Mouse (Mus musculus) gonadal fat pad, adult 2 months (tissue): Measurements from ENCODE around the gene Nrn1. TPM values are rescaled to one million over a fixed set of nuclear protein-coding genes. Genes with fewer than 3 reads are reported as not detected.

ENCODE experiments used
- DNase-seq: peaks from one replicate; pipeline ENCODE4 v3.0.0-alpha.2; 2012; ENCODE audit warnings: low read depth
- polyA plus RNA-seq: library from polyadenylated mRNA; depleted of rRNA; stranded (reverse); fragments of >200 nt; gene quantifications from 2 replicates; pipeline ENCODE4 v1.2.3, GENCODE M21; 2012; rRNA removed

Gene Nrn1
- 1.2 and 1.5 TPM in 2 replicates for polyA plus RNA-seq

DNA sequence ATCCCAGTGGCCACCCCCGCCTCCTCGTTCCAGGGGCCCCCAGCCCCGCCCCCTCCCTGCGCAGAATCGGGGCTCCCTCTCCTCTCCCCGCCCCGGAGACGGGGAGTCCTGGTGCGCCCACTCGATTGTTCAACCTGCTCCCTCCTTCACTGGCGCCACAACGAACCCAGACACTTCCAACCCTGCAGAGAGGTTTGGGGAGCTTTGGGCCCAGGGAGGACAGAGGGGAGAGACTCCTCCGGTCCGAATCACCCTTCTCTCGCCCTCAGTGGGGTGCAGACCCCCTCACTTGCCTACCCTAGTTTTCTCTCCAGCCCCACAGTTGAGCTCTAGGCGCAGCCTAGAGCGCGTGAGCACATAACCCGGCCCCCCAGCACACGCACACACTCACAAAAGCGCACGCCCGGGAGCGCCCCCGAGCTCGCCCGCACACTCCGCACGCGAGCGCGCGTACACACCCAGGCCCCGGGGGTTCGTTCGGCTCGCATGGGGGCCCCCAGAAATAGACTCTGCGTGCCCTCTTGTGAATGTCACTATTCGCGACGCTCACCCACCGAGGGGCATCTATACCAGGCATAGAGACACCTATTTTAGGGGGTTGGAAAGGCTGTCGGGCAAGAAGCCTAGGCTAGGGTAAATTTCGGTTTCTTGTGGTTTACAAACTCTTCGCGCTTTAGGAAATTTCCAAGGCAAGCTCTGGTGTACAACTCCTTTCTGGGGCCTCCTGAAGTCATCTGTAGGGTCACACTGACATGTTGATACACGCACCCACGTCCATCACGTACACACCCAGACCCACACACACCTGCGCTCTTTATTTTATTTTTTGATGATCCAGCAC, at the start of gene Nrn1:
Nrn1 (minus strand) TSS at position 401 of the 841 bp plus-strand sequence.
- DNase-seq: no peak

DNA sequence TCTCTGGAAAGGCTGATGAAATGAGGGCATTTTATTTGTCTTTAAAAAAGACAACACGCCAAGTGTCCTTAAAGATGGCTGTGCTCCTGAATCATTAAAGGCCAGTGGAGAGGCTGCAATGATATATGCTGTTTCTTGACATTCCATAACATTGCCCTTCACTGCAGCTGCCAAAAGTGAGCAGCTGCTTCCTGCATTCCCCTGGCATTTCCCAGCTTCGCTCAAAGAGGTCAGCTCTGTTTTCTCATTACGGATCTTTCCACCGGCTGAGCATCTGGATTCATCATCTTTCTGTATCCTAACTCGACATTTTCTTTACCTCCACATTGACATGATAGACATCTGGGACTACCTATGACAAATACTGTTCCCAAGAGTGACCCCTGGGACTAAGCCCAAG, 44.7 kb upstream of the Nrn1 start:
- DNase-seq: no peak

DNA sequence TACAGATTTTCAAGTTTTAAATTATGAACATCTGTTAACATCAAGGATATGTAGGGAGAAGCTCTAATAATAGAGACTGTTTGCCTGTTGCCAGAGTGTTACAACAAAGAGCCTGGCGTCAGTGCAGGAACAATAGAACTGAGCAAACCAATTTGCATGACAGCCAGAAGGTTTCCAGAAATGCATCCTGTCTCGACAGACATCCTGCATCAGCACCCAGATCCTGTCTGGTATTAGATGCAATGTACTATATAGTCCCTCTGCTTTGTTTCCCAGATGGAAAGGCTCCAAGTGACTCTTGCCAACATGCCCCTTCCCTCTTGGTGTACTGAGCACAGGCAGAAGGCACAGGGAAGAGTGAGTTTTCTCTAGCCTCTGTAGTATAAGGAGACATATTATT, 31.9 kb upstream of the Nrn1 start:
- DNase-seq: no peak

DNA sequence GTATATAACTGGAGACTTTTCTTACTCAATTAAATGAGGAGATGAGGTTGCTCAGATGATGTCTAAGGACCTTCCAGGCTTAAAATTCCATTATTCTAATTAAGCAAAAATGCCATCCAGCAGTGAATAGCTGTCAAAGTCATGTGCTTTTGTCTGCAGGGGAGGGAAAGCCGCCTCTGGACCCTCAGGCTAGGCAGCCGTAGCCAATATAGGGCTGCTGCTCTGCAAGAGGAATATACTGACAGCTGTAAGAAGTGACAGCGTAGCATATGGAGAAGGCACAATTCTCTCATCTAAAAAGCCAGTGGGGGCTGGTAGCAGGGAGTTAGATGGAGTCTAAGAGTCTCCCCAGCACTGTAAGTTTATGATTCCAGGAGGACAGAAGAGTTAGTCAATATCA, 16.9 kb upstream of the Nrn1 start:
- DNase-seq: no peak

DNA sequence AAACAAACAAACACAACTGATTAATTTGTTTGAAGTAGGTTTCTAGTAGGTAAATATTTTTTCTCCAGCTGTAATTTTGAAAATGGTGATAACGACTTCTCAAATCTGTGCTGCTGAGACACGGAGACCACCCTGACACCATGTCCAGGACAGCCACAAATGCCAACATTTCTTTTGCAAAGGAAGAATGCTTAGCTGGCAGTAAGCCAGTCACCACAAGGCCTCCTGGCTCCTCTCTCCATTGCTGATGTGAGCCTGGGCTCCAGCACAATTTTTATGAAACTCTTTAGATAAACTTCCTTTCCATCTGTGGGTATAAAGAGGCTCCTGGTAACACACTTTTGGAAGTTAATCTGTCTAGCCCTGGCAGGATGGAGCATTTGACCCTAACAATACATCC, 15.1 kb upstream of the Nrn1 start:
- no peak for DNase-seq

DNA sequence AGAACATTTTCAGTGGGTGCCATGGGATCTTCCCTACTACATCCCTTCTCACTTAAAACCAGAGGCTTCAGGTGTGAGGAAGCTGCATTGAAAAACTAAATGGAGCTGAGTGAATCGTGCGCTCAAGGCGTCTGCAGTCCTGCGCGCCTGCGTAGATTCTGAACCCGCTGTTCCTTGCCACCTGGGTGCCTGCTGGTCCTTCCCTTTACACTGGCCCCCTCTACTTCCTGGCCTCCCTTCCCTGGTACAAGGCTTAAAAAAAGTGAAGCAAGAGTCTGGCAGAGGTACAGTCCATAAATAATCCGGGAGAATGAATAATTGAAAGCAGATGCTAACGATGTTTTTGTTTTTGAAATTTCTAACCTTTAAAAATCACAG, 1.7 kb upstream of the Nrn1 start:
- no peak for DNase-seq

DNA sequence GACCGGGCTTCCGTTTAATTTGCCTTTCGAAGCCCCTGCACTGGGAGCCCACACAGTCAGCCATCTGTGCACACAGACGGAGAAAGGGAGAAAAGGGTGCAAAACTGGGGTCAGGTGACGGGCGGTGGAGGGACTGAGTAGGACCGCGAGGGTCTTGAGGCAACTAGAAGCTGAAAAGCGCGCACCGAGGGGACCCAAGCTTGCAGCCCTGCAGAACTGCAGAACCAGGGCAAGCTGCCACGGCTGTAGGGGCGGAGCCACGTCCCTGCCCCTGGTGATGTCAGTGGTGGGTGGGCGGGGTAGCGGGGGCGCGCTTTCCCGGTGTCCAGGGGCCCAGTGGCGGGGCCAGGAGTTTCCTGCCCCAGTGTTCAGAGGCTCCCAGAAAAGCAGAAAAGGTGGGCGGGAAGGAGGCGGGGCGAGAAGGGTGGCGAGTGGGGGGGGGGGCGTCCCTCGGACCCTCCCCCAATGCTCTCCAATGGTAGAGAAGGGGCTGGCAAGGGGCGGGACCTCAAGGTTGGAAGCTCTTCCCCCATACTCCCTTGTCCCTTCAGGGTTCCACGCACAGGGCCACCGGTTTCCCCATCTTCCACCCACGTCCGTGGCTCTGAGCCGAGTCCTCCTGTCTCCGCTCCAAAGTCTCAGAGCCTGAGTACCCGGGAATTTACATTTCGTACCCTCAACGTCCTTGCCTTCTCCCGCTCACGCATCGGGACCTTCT, 1.1 kb upstream of the Nrn1 start:
- no peak for DNase-seq

DNA sequence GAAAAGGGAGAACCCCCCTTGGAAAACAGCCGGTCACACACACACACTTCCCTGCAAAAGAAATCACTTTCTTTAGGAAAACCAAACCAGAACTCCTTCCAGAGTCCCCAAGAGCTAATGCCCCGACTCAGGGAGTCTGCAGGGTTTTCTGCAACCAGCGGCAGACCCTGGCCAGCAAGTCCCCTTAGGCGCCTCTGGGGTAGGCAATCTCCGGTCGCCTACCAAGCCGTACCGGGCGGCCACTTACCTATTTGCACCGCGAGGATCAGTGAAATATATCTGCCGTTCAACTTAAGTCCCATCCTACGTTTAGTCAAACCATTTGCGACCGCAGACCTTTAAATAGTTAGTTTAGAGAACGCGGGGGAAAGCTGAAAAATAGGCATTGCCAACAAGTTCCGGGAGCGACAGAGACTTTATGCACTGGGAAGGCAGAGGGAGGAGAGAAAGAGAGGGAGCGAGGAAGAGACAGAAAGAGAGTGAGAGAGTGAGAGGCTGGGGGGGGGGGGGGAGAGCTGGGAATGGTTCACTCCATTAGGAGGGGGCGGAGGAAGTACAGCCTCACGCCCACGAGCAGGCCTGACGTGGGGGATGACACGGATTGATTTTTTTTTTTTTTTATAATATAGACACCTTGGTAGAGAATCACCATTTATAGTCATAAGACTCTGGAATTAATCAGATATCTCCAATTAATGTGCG, 791 bp downstream of the Nrn1 start:
- no peak for DNase-seq

DNA sequence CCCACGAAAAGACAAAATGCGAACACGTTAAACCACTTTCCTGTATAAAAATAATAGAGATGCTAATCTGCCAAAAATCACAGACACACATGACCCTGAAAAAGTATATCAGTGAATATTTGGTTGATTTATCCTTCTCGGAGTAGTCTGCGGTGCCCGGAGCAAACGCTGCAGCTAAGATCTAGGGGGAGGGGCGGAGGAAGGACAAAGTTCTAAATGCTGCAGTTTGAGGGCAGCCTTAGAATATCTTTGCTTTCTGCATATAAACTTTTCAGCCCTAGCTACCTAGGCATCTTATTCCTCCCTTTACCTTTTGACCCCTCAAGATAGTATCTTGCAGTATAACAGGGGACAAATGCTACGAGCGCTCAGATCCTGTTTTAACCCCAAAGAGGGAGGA, 1.4 kb downstream of the Nrn1 start:
- no peak for DNase-seq

DNA sequence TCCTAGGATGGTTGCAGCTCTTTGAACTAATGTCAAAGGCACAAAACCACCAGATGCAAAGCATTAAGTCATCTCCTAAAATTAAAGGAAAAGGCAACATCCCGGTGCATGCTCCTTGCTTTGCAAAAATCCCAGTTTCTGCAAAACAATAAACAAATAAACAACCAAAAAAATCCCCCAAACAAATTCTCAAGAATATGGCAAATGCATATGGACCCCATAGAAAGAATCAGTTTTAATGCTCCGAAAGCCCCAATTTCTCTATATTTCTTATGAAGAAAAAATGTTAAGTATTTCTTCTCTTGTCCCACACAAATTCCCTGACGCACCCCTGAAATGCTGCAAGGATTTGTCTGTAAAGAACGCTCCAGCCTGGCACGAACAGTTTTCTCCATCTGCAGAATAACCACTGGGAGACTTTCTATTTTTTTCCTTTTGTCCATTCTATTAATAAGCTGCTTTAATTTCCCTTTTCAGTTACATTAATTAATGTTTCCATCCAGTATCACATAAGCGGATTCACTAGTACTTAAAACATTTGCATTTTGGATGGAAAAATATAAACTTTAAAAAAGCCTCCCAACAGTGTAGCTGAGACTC, 1.9 kb downstream of the Nrn1 start:
- no peak for DNase-seq

DNA sequence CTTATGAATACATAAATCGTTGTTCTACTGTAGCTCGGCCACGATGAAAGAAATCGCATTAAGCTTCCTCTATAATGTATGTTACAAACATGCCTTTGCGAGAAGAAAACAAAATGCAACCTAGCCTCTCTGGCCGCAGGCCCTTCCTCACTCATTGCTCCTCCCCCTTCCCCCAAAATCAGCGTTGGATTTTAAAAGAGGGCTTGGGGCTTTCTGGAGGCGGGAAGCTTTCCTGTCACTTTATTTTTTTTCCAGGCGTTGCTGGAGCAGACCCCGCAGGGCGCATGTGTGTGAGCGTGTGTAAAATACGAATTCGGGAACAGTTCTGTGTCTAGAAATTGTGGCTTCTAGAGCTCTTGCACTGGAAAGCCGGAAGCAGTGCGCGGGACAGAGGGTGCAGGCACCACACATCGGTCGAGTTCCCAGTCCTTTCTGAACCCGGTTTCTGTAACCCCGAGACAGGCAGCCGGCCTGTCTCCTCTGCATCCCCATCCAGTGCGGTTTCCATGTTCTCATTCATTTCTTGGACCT, 2.9 kb downstream of the Nrn1 start:
- no peak for DNase-seq

DNA sequence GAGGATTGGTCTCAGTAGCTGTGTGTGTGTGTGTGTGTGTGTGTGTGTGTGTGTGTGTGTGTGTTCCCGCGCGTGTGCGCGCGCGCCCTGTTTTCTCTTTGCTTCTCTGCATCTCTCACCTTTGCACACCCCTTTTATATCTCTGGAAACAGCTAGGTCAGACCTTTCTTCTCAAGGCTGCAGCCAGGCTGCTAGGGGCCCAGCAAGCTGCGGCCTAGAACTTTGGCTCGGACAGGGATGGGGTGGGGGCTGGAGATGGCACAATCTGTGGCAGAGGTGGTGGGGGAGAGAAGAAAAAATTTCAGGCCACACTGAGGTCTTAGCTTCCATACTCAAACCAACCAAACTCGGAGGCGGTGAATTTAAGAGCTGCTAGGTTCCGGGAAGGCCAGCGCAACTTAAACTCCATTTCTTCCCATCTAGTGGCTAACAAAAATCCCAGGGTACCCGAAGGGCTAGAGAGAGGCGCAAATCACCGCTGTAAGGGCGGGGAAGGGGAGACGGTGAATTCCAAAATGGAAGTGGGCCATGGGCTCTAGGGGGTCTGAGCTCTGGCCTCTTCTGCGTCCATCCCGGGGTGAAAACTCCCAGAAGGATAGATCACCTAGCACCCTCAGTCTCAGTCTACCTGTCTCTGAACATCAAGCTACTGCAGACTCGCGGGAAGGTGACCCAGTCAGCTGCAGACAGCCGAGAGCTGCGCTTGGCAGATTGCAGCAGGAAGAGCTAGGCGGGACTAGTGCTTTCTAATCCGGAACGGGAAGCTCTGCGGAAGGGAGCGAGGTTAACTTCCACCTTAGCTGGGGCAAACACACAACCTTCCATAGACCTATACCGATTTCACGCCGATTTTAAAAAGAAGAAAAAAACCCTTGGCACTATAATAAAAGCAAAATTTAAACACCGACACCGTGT, 3.7 kb downstream of the Nrn1 start:
- no peak for DNase-seq

DNA sequence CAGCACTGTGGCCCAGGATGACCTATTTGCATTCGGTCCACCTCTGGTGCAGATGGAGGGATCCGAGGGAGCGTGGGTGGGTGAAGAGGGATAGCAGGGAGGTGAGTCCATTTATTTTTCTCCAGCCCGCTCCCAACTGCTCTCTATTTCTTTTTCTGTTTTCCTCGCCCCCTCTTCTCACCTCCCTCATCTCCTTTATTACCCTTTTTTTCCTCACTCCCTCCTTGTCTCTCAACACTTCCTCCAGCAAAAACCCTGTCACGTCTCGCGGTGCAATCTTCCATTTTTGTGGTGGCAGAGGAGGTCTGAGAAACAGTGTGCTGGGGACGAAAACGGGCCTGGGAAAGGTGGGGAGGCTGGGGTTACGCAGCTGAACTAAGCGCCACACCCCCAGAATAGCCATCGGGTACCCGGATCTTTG, 4.6 kb downstream of the Nrn1 start:
- DNase-seq: no peak

DNA sequence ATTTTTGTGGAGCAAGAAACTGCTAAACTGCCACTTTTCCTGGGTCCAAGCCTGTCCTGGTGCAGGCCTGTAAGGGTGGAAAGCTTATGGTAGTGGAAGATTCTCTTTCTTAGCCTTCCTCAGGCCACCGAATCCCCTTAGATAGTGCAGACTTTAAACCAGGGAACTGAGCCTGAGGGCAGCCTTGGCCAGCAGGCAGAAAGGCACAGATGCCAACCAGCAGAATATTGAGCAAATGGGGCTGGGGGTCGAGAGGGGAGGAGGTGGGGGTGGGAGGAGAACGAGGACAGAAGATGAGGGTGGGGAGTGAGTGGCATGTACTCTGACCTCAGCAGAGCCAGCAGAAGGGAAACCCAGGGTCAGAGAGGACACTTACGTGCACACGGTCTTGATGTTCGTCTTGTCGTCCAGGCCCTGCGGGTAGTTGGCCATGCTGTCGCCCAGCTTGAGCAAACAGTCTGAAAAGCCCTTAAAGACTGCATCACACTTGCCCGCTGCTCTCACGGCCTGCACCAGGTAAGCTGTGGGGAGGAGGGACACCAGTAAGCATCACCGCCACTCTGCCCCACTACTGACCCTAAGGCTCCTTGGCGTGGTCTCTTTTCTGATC, 5.1 kb downstream of the Nrn1 start:
- no peak for DNase-seq

DNA sequence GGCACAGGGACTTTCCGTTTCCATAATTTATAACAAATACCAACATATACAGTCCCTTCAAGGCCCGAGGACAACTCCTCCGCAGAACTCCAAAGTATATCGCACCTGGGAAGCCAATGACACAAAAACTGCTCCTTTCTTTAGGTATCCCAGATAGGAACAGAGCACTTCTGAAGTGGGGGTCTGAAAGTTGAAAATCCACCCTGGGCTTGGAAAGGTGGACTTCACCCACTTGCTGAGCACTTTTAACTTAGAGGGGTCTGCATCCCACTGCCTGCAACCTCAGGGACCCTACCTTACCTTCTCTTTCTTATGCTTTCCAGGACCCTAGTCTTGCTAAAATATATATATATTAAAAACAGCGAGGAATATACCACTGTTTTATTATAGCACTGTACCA, 6.4 kb downstream of the Nrn1 start:
- no peak for DNase-seq

DNA sequence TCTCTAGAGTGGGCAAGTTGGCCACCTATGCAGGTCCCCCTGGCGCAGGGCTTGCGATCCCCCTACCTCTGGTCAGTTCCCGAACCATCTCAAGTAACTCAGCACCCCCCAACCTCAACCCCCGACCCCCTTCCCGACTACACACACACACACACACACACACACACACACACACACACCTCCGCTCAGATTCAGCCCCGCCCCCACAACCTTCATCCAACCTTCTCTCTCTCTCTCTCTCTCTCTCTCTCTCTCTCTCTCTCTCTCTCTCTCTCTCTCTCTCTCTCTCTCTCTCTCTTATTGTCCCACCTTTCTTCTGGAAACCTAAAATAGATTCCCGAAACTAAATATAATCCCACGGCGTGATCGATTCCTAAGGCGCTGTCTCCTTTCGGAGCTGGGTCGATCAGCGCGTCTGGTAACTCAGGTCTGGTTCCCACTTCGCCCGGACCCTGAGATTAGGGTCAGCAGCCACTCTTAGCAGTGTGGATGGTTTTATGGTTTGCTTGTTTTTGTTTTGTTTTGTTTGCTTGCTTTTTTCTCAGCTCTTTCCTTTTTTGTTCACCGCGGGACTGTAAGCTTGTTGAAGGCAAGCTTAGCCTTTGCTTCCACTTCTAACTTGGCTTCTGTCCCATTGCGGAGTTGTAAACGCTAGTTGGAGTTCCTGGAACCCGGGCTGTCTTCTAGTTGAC, 7.0 kb downstream of the Nrn1 start:
- no peak for DNase-seq

DNA sequence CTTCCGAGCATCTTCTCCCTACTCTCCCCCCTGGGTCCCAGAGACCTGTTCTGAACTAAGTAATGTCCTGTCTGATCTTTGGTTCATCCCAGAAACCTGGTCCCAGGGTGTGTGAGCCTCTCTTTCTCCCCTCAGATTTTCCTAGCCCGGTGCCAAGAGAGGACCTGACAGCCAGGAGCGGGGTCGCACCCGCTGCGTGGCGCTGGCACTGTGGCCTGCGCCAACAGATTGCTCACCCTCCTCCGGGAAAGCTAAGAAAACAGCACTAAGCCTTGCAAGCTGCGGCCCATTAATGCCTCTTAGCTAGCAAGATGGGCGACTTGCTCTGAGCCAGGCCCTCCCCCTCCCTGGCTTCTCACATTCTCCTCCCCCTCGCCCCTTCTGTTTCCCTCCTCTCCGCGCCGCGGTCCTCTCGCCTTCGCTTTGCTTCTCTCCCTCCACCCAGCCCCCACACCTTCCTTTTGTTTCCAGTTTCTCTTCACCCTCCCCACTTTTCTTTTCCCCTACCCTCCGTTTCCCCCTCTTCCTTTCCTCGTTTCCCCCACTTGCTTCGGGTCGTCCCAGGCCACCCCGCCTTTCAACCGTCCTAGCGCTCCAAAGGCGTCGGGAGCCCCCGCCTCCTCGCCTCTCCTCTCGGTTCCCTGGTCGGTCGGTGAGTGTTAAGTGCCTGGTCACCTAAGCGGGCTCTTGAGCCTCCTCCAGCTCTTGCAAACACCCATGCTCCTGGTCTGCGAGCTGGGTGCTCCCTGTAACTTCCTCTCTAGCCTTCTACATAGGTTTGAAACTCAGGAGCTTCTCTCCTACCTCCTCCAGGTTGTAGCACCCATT, 7.8 kb downstream of the Nrn1 start:
- DNase-seq: no peak

DNA sequence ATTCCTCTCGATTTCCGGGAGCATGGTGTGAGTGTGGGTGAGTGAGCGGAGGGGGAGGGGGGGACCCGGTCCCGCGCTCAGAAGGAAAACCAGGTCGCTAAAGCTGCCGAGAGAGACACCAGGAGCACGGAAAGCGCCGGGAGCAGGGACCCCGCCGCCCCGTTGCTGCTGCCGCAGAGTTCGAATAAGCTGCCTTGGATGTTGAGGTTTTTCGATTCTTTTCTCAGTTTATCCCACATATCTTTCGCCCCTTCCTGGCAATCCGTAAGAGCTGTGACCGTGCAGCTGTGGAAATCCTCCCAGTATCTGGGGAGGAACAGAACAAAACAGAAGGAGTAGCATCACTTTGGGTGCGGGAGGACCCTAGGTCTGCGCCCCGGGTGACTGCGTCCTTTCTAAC, 8.4 kb downstream of the Nrn1 start:
- DNase-seq: no peak

DNA sequence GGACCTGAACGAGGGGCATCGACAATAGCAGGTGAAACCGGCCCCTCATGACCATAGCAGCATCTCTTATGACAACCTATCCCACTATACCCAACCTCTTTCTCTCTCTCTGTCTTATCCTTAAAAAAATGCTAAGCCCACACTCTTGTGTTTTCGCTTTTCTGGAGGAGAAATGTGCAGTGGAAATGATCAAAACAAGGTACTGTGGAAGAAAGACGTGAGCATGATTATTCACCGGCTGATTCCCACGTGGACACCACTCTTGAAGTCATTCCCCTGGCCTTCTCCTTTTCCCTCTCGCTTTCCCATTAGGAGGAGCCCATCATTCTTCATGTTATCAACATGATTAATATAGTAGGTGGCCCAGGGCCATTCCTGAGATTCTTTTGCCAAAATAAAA, 9.1 kb downstream of the Nrn1 start:
- DNase-seq: no peak
